Mouse (Mus musculus): Measurements from ENCODE around the gene Mgat4b. TPM values are rescaled to one million over a fixed set of nuclear protein-coding genes. Genes with fewer than 3 reads are reported as not detected.

Mgat4b gene
- polyA plus RNA-seq, 1 experiment from 2014 or later = 15.8 TPM

DNA sequence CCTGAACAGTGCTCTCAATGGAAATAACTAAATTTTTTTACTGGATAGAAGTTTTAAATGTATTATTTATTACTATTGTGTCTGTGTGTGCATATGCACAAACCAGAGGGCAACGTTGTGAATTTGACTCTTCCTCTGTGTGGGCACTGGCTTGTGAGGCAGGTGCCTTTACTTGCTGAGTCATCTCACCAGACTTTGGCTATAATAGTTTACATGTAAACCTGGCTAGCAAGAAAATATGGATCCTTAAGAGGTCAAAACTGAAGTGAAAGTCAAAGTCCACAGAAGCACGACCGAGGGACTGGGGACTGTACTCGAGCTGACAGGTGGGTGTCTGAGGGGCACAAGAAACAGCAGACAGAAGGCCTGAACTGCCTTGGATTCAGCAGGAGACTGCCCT lies 28.0 kb upstream of the Mgat4b start:
- no peaks in the 10 kb centered on the region for H3K9me3 ChIP-seq
- H3K4me2 ChIP-seq = no peak overlapping the region
- WGBS = 91% methylated on average over 4 of the region's 4 CpGs
- H3K36me3 ChIP-seq = peaks cover 38% of the 10 kb centered on the region
- no peak for ATAC-seq (ENCODE audit: insufficient number of reproducible peaks, insufficient read depth, low FRiP score, low TSS enrichment, low read depth)
- no peak overlapping the region for H3K4me3 ChIP-seq
- no peaks in the 10 kb centered on the region for H3K4me1 ChIP-seq
- no peak overlapping the region for H3K9ac ChIP-seq
- H3K27me3 ChIP-seq = no peaks in the 10 kb centered on the region
- H3K27ac ChIP-seq = no peak overlapping the region

DNA sequence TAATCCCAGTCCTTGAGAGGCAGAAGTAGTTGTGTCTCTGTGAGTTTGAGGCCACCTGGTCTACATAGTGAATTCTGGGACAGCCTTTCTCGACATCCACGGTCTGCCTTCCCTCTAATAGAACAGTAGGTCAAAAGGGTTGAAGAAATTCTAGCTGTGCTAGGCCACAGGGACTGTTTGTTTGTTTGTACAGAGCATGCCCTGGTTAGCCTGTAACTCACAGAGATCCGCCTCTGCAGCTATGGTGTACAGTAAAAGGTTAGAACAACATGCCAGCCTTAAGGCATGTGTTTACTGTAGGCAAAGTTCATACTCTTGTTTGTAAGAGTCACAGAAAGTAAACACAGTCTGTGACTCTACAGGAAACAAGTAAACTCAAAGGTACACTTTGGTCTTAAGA lies 25.9 kb upstream of the Mgat4b start:
- H3K27ac ChIP-seq = no peak overlapping the region
- peaks cover 28% of the 10 kb centered on the region for H3K36me3 ChIP-seq
- H3K4me1 ChIP-seq = no peaks in the 10 kb centered on the region
- H3K9me3 ChIP-seq = no peaks in the 10 kb centered on the region
- no peak overlapping the region for H3K9ac ChIP-seq
- no peaks in the 10 kb centered on the region for H3K27me3 ChIP-seq
- 86% methylated on average over 3 of the region's 3 CpGs for WGBS
- H3K4me3 ChIP-seq = no peak overlapping the region
- no peak for ATAC-seq (ENCODE audit: insufficient number of reproducible peaks, insufficient read depth, low FRiP score, low TSS enrichment, low read depth)
- no peak overlapping the region for H3K4me2 ChIP-seq

DNA sequence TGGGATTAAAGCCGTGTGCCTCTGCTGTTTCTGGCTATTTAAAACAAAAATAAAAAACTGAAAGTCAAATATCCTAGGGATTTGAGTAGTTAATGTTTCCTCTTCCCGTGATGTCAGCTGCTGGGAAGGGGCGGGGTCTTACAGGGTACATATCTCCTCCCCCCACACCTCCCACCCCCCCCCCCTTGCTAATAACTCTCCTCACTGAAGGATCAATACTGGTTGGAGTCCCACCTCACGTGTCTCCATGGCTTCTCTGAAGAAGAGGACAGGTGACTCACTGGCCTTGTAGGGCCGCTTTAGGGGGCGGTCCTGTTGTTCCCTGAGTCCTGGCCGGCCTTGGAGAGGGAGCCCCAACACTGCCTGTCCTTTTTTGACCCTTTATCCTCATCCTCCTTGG lies 22.0 kb upstream of the Mgat4b start:
- WGBS = 87% methylated on average over 7 of the region's 7 CpGs
- no peak for ATAC-seq (ENCODE audit: insufficient number of reproducible peaks, insufficient read depth, low FRiP score, low TSS enrichment, low read depth)
- no peak overlapping the region for H3K27ac ChIP-seq

DNA sequence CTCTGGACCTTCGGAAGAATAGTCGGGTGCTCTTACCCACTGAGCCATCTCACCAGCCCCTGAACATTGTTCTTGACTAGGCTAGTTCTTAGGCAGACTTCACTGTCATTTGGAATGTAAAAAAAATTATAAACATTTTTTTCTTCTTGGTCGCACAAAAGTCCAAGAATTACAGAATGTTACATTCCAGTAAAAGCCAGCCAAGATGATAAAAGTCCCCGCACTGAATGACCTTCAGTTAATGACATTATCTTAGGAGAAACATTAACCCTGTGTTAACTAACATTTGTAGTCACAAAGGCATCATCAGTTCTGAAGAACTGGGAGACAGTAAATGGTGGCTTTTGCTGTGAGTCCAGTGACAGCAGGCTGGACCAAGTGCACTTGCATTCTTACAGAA lies 20.3 kb upstream of the Mgat4b start:
- 85% methylated on average over 4 of the region's 4 CpGs for WGBS
- Histone ChIP-seq H3K9me3 (no peaks in the 10 kb centered on the region), H3K27me3 (no peaks in the 10 kb centered on the region), H3K9ac (no peak overlapping the region), H3K4me1 (no peaks in the 10 kb centered on the region), H3K36me3 (peaks cover 14% of the 10 kb centered on the region; the same call in 1 of the 2 replicates), H3K4me2 (no peak overlapping the region), H3K27ac (no peak overlapping the region), H3K4me3 (no peak overlapping the region)
- ATAC-seq (ENCODE audit: insufficient number of reproducible peaks, insufficient read depth, low FRiP score, low TSS enrichment, low read depth) = no peak

More for the DNA sequence above, 22.0 kb upstream of the Mgat4b start:
- H3K9me3 ChIP-seq = no peaks in the 10 kb centered on the region
- no peak overlapping the region for H3K4me3 ChIP-seq
- H3K4me1 ChIP-seq = no peaks in the 10 kb centered on the region
- peaks cover 12% of the 10 kb centered on the region; the same call in 1 of the 2 replicates for H3K36me3 ChIP-seq
- no peak overlapping the region for H3K4me2 ChIP-seq
- no peaks in the 10 kb centered on the region for H3K27me3 ChIP-seq
- no peak overlapping the region for H3K9ac ChIP-seq

DNA sequence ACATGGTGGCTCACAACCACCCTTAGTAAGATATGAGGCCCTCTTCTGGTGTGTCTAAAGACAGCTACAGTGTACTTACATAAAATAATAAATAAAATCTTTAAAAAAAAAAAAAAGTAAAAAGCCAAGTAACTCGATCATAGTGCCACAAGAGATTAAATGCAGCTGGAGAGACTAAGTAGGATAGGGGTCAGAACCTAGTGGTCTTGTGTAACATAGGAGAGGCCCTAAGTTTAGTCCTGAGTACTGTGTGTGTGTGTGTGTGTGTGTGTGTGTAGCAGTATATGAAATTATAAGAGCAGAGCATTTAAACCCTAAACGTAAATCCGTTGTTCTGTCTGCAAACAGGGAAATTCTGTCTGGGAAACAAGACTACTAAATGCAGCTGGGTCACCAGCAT lies 18.4 kb upstream of the Mgat4b start:
- Histone ChIP-seq H3K4me3 (no peak overlapping the region), H3K27ac (no peak overlapping the region), H3K36me3 (peaks cover 26% of the 10 kb centered on the region), H3K4me2 (no peak overlapping the region), H3K4me1 (no peaks in the 10 kb centered on the region), H3K27me3 (no peaks in the 10 kb centered on the region), H3K9ac (no peak overlapping the region), H3K9me3 (no peaks in the 10 kb centered on the region)
- no peak for ATAC-seq (ENCODE audit: insufficient number of reproducible peaks, insufficient read depth, low FRiP score, low TSS enrichment, low read depth)
- 70% methylated on average over 3 of the region's 3 CpGs for WGBS

DNA sequence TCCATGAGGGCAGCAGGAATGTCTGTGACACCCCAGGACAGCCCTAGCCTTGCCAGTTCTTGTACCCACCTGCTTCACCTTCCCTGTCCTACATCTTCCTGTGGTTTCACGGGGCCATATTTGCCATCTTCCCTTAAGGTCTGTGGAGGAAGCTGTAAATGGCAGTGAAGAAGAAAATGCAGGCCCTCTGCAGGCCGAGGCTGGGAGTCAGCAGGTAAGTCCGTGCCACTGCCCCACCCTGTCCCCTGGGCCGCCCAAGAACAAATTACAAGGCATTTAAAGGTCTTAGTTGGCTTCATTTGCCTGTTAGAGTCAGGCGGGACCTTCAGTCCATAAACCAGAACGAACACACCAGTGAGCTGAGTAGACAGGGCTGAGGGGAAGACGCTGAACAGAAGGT lies 16.6 kb upstream of the Mgat4b start:
- Histone ChIP-seq H3K4me1 (no peaks in the 10 kb centered on the region), H3K9ac (no peak overlapping the region), H3K4me2 (no peak overlapping the region), H3K4me3 (no peak overlapping the region), H3K36me3 (peaks cover 33% of the 10 kb centered on the region), H3K27ac (no peak overlapping the region), H3K9me3 (no peaks in the 10 kb centered on the region), H3K27me3 (no peaks in the 10 kb centered on the region)
- WGBS = 76% methylated on average over 7 of the region's 7 CpGs
- no peak for ATAC-seq (ENCODE audit: insufficient number of reproducible peaks, insufficient read depth, low FRiP score, low TSS enrichment, low read depth)

DNA sequence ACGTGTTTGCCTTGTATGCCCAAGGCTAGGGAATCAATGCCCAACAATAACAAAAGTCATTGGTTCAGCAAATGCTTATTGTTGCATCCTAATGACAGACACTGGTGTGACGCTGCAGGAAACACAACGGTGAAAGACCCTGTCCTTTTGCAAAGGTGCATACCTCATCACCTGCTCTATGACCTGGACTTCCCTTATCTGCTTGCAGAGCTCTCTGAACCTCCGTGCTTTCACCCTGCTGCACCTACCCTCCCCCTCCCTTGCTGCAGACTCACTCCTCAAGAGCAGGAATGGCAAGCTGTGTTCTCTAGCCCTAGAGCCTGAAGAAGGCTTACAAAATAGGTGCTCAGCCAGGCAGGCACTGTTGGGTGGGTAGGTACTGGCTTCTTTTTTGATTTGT lies 15.9 kb upstream of the Mgat4b start:
- WGBS = 81% methylated on average over 4 of the region's 4 CpGs
- Histone ChIP-seq H3K4me1 (no peaks in the 10 kb centered on the region), H3K27ac (no peak overlapping the region), H3K9me3 (no peaks in the 10 kb centered on the region), H3K9ac (no peak overlapping the region), H3K4me2 (no peak overlapping the region), H3K27me3 (no peaks in the 10 kb centered on the region), H3K36me3 (peaks cover 41% of the 10 kb centered on the region), H3K4me3 (no peak overlapping the region)
- ATAC-seq (ENCODE audit: insufficient number of reproducible peaks, insufficient read depth, low FRiP score, low TSS enrichment, low read depth) = no peak

DNA sequence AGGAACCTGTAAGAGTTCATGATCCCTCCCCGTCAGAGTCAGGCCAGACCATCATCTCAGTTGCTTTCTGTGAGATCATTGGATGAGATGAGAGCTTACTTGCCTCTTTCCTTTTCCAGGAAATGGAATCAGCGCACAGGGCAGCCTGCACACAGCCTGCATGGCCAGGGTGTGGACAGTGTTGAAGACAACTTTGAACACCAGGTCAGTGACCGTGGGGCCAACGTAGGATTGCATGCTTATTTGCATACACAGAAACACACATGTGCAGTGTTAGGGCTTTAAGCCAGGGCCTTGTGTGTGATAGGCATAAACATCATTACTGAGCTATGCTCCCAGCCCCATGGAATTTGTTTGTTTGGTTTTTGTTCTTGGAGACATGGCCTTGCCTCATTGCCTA lies 13.2 kb upstream of the Mgat4b start:
- Histone ChIP-seq H3K27ac (no peak overlapping the region), H3K4me1 (no peaks in the 10 kb centered on the region), H3K9ac (no peak overlapping the region), H3K4me3 (no peak overlapping the region), H3K4me2 (no peak overlapping the region), H3K27me3 (no peaks in the 10 kb centered on the region), H3K9me3 (no peaks in the 10 kb centered on the region), H3K36me3 (peaks cover 68% of the 10 kb centered on the region)
- 84% methylated on average over 4 of the region's 4 CpGs for WGBS
- ATAC-seq (ENCODE audit: insufficient number of reproducible peaks, insufficient read depth, low FRiP score, low TSS enrichment, low read depth) = no peak

DNA sequence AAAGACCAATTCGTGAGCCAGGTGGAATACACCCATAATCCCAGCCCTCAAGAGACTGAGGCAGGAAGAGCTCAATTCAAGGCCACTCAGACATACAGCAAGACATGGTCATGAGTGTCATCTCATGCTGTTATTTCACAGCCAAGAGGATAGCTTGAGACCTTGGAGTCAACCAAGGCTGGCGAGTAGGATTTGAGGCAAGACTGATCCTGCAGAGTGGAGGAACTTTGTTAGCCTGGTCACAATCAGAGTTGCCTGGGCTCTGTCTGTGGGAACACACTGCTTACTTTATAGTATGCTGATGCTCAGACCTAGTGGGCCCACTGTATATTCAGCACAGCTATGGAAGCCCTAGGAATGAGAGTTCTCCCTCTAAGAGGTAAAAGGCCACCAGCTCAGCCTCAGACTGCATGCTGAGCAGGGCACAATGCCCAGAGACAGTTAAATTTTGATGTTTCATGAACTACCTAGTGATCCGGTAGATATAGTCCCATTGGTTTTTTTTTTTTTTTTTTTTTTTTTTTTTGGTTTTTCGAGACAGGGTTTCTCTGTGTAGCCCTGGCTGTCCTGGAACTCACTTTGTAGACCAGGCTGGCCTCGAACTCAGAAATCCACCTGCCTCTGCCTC lies 12.4 kb upstream of the Mgat4b start:
- Histone ChIP-seq H3K9ac (no peak overlapping the region), H3K4me2 (no peak overlapping the region), H3K4me3 (no peak overlapping the region), H3K4me1 (no peaks in the 10 kb centered on the region), H3K27me3 (no peaks in the 10 kb centered on the region), H3K36me3 (peaks cover 76% of the 10 kb centered on the region), H3K27ac (no peak overlapping the region), H3K9me3 (no peaks in the 10 kb centered on the region)
- 87% methylated on average over 4 of the region's 5 CpGs for WGBS
- ATAC-seq (ENCODE audit: insufficient number of reproducible peaks, insufficient read depth, low FRiP score, low TSS enrichment, low read depth) = no peak

DNA sequence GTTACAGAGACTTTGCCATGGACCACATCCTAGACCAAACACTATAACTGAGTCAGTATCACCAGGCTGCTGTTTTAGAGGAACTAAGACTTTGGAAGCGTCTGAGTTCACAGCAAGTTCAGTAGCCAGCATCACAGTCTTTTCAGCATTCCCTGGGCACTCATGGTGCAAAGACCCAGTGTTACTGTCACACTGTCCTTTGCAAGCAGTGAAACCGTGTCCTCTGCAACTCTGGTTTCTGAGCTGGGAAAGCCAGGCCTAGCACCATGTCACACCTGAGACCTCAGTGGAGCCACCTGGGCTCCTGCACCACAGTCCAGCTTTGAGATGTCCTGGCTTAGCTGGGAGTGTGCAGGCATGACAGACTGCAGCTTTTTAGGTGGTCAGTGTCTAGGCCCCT lies 11.8 kb upstream of the Mgat4b start:
- peaks cover 80% of the 10 kb centered on the region for H3K36me3 ChIP-seq

DNA sequence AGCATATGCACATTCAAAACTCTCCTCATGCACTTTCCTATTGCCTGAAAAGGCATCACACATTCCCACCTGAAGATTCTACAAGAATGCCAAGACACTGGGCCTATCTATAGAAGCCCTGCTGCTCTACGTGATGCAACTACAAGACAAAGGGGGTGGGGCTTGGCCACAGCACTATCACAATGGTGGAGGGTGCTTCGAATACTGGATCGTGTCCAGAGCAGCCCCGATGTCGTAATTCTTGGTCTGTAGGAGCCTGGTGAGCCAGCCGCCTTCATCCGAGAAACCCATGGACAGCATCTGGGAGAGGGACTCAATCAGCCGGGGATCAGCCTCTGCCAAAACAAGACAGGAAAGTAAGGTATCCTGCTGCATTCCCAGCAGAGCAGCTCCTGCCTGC lies 10.1 kb upstream of the Mgat4b start:
- no peak overlapping the region for H3K9ac ChIP-seq
- H3K27ac ChIP-seq = no peak overlapping the region
- no peaks in the 10 kb centered on the region for H3K9me3 ChIP-seq
- no peak for ATAC-seq (ENCODE audit: insufficient number of reproducible peaks, insufficient read depth, low FRiP score, low TSS enrichment, low read depth)
- H3K36me3 ChIP-seq = peaks cover 90% of the 10 kb centered on the region
- no peaks in the 10 kb centered on the region for H3K4me1 ChIP-seq
- H3K27me3 ChIP-seq = no peaks in the 10 kb centered on the region
- WGBS = 85% methylated on average over 8 of the region's 8 CpGs
- no peak overlapping the region for H3K4me3 ChIP-seq
- no peak overlapping the region for H3K4me2 ChIP-seq

More for the DNA sequence above, 11.8 kb upstream of the Mgat4b start:
- Histone ChIP-seq H3K27me3 (no peaks in the 10 kb centered on the region), H3K4me2 (no peak overlapping the region), H3K4me3 (no peak overlapping the region), H3K9me3 (no peaks in the 10 kb centered on the region), H3K4me1 (no peaks in the 10 kb centered on the region), H3K9ac (no peak overlapping the region), H3K27ac (no peak overlapping the region)
- WGBS = 86% methylated on average over 2 of the region's 2 CpGs
- ATAC-seq (ENCODE audit: insufficient number of reproducible peaks, insufficient read depth, low FRiP score, low TSS enrichment, low read depth) = no peak

DNA sequence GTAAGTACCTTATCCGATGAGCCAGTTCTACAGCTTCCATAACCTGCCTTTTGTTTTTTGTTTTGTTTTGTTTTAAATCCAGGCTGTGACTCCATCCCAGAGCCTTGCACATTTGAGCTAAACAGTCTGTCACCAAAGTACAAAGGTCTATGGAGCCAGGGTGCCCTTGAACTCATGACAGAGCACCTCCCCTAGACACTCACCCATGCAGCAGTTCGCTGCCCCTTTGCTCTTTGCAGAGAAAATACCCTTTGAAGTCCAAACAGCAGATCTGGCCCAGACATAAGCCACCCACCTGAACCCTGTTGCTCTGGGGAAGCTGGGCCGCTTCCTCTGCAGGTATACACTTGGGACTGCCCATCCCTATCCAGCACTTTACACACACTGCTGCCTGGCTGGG lies 9.1 kb upstream of the Mgat4b start:
- no peak for ATAC-seq (ENCODE audit: insufficient number of reproducible peaks, insufficient read depth, low FRiP score, low TSS enrichment, low read depth)
- H3K27ac ChIP-seq = no peak overlapping the region
- no peaks in the 10 kb centered on the region for H3K27me3 ChIP-seq
- no peaks in the 10 kb centered on the region for H3K9me3 ChIP-seq
- H3K9ac ChIP-seq = no peak overlapping the region
- peaks cover 92% of the 10 kb centered on the region for H3K36me3 ChIP-seq
- H3K4me1 ChIP-seq = no peaks in the 10 kb centered on the region
- no peak overlapping the region for H3K4me3 ChIP-seq
- no peak overlapping the region for H3K4me2 ChIP-seq
- 94% methylated on average over 3 of the region's 3 CpGs for WGBS
